In the genomic region with DNA sequence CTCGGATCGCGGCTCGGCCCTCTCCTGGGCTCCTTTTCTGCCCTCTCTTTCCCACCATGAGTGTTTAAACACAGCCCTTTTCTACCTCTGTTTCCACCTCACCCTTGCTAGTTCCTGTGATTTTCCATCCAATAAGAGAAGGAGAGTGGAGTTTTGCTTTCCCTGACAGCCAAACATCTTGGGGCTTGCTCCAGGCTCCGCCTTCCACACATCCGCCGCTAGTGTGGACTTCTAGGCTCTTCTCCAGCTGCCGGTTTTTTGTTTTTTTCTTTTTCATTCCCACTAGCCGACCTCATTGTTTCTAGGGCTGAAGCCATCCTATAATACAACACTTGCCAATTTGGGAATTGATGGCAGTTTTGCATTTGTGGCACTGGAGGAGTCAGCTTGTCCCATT, we compare ENCODE assay signal across 8 mouse cellular contexts. TPM values are rescaled to one million over a fixed set of nuclear protein-coding genes. Genes with fewer than 3 reads are reported as not detected.
DNase-seq lines count a peak whose midpoint lies in the region; ATAC-seq and TF ChIP-seq lines count a peak whose summit lies in the region.

No protein-coding gene starts in this region.

- TF ChIP-seq CTCF in heart, postnatal 0 days (IDR thresholded peaks at IDR 0.05; ENCODE audit: low read depth), result no peak
- peak; percentile 18; the same call in 1 of the 2 replicates for TF ChIP-seq CTCF in stomach, postnatal 0 days (IDR thresholded peaks at IDR 0.05; ENCODE audit: low read depth)

- peak overlapping the region; percentile 59 for H3K4me2 ChIP-seq in forebrain, embryonic 13.5 days
- H3K4me2 ChIP-seq in heart, postnatal 0 days (ENCODE audit: low read depth, low read length), result peak overlapping the region; percentile 56
- peak overlapping the region; percentile 75 for H3K4me2 ChIP-seq in liver, embryonic 15.5 days
- peak overlapping the region; percentile 55 for H3K4me2 ChIP-seq in neural tube, embryonic 11.5 days (ENCODE audit: low read depth)
- H3K4me2 ChIP-seq in stomach, postnatal 0 days (replicated peaks; ENCODE audit: low read depth), result peak overlapping the region; percentile 45

- H3K4me1 ChIP-seq in forebrain, embryonic 13.5 days, result peaks cover 44% of the 10 kb centered on the region
- H3K4me1 ChIP-seq in heart, postnatal 0 days (ENCODE audit: control insufficient read depth, insufficient read depth), result peaks cover 36% of the 10 kb centered on the region
- peaks cover 46% of the 10 kb centered on the region for H3K4me1 ChIP-seq in liver, embryonic 15.5 days (replicated peaks)
- H3K4me1 ChIP-seq in neural tube, embryonic 11.5 days (ENCODE audit: control insufficient read depth, insufficient read depth, low read length), result peaks cover 27% of the 10 kb centered on the region
- H3K4me1 ChIP-seq in stomach, postnatal 0 days (replicated peaks; ENCODE audit: control insufficient read depth, insufficient read depth), result peaks cover 5% of the 10 kb centered on the region

- peak overlapping the region; percentile 94 for H3K27ac ChIP-seq in forebrain, embryonic 13.5 days
- peak overlapping the region; percentile 98 for H3K27ac ChIP-seq in heart, postnatal 0 days (ENCODE audit: low read depth)
- peak overlapping the region; percentile 97 for H3K27ac ChIP-seq in liver, embryonic 15.5 days (replicated peaks)
- H3K27ac ChIP-seq in neural tube, embryonic 11.5 days (ENCODE audit: low read depth, low read length), result peak overlapping the region; percentile 90
- peak overlapping the region; percentile 88 for H3K27ac ChIP-seq in stomach, postnatal 0 days (replicated peaks)

- no peaks in the 10 kb centered on the region for H3K36me3 ChIP-seq in forebrain, embryonic 13.5 days (ENCODE audit: poor library complexity, severe bottlenecking)
- H3K36me3 ChIP-seq in heart, postnatal 0 days (replicated peaks; ENCODE audit: control insufficient read depth, insufficient read depth, low read length), result no peaks in the 10 kb centered on the region
- H3K36me3 ChIP-seq in liver, embryonic 15.5 days (replicated peaks), result peaks cover 8% of the 10 kb centered on the region
- no peaks in the 10 kb centered on the region for H3K36me3 ChIP-seq in neural tube, embryonic 11.5 days (ENCODE audit: control insufficient read depth, insufficient read depth, low read length)
- H3K36me3 ChIP-seq in stomach, postnatal 0 days (ENCODE audit: control insufficient read depth, insufficient read depth, low read length), result no peaks in the 10 kb centered on the region

- WGBS in forebrain, embryonic 13.5 days, result 1% methylated on average over 9 of the region's 9 CpGs
- under 1% methylated on average over 9 of the region's 9 CpGs for WGBS in heart, postnatal 0 days
- WGBS in liver, embryonic 15.5 days (ENCODE audit: insufficient replicate concordance), result 0% methylated on average over 9 of the region's 9 CpGs
- 6% methylated on average over 9 of the region's 9 CpGs for WGBS in neural tube, embryonic 11.5 days
- 1% methylated on average over 9 of the region's 9 CpGs for WGBS in stomach, postnatal 0 days

- H3K4me3 ChIP-seq in forebrain, embryonic 13.5 days, result peak overlapping the region; percentile 31
- H3K4me3 ChIP-seq in heart, postnatal 0 days (ENCODE audit: low read depth, low read length), result peak overlapping the region; percentile 32
- peak overlapping the region; percentile 51 for H3K4me3 ChIP-seq in liver, embryonic 15.5 days (replicated peaks)
- H3K4me3 ChIP-seq in neural tube, embryonic 11.5 days (ENCODE audit: low read depth, low read length), result peak overlapping the region; percentile 23
- peak overlapping the region; percentile 8 for H3K4me3 ChIP-seq in stomach, postnatal 0 days (ENCODE audit: low read depth, low read length)

- peak overlapping the region; percentile 53 for H3K9ac ChIP-seq in forebrain, embryonic 13.5 days
- peak overlapping the region; percentile 53 for H3K9ac ChIP-seq in heart, postnatal 0 days (replicated peaks; ENCODE audit: low read depth, low read length)
- H3K9ac ChIP-seq in liver, embryonic 15.5 days, result peak overlapping the region; percentile 54
- H3K9ac ChIP-seq in neural tube, embryonic 11.5 days (ENCODE audit: low read length), result peak overlapping the region; percentile 61
- H3K9ac ChIP-seq in stomach, postnatal 0 days (ENCODE audit: low read length), result peak overlapping the region; percentile 52; the same call in 1 of the 2 replicates

- H3K27me3 ChIP-seq in forebrain, embryonic 13.5 days, result no peaks in the 10 kb centered on the region
- no peaks in the 10 kb centered on the region for H3K27me3 ChIP-seq in heart, postnatal 0 days (ENCODE audit: control insufficient read depth, insufficient read depth, low read length)
- no peaks in the 10 kb centered on the region for H3K27me3 ChIP-seq in liver, embryonic 15.5 days
- no peaks in the 10 kb centered on the region for H3K27me3 ChIP-seq in neural tube, embryonic 11.5 days (ENCODE audit: control insufficient read depth, insufficient read depth, low read length)
- no peaks in the 10 kb centered on the region for H3K27me3 ChIP-seq in stomach, postnatal 0 days (ENCODE audit: control insufficient read depth, insufficient read depth, low read length)

- TF ChIP-seq EP300 in heart, postnatal 0 days (IDR thresholded peaks at IDR 0.05; ENCODE audit: low read depth), result no peak; the same call in 1 of the 2 replicates
- TF ChIP-seq EP300 in stomach, postnatal 0 days (optimal IDR thresholded peaks at IDR 0.05), result no peak

- ATAC-seq in cerebellum, adult (ENCODE audit: insufficient number of reproducible peaks, low FRiP score, low TSS enrichment), result peak; percentile 33
- ATAC-seq in forebrain, embryonic 13.5 days, result peak; percentile 57
- peak; percentile 57 for ATAC-seq in heart, postnatal 0 days (ENCODE audit: insufficient read depth, low read depth)
- ATAC-seq in liver, embryonic 15.5 days (ENCODE audit: insufficient read depth), result peak; percentile 44
- 0 out of 2 replicates have a peak, but pooled peaks have one; percentile 18 for ATAC-seq in neural tube, embryonic 11.5 days (ENCODE audit: insufficient read depth, low FRiP score, low TSS enrichment)
- ATAC-seq in stomach, postnatal 0 days (ENCODE audit: low FRiP score, low TSS enrichment), result peak; percentile 17; the same call in 1 of the 2 replicates

- H3K9me3 ChIP-seq in forebrain, embryonic 13.5 days (replicated peaks), result no peaks in the 10 kb centered on the region
- no peaks in the 10 kb centered on the region for H3K9me3 ChIP-seq in heart, postnatal 0 days (replicated peaks; ENCODE audit: control insufficient read depth, low read length)
- H3K9me3 ChIP-seq in liver, embryonic 15.5 days (replicated peaks), result no peaks in the 10 kb centered on the region
- H3K9me3 ChIP-seq in neural tube, embryonic 11.5 days (ENCODE audit: control insufficient read depth, low read length), result no peaks in the 10 kb centered on the region
- no peaks in the 10 kb centered on the region for H3K9me3 ChIP-seq in stomach, postnatal 0 days (ENCODE audit: control insufficient read depth, low read length)

- DNase-seq in ES-CJ7 (ENCODE audit: low read depth, low spot score), result peak; percentile 81
- peak; percentile 95 for DNase-seq in heart, postnatal 0 days (ENCODE audit: low spot score)
- peak; percentile 81 to 89 for DNase-seq in kidney, postnatal 36 days
- DNase-seq in neural tube, embryonic 11.5 days (ENCODE audit: low spot score), result peak; percentile 68
- peak; percentile 70 for DNase-seq in stomach, postnatal 0 days (ENCODE audit: low spot score)

RNA-seq across cellular contexts. Expression of a gene that starts 2.8 kb away (rescaled TPM):
- 32.7 and 33.8 TPM in 2 replicates for polyA plus RNA-seq in forebrain, embryonic 13.5 days (2015; fragmentation: Nextera tagmentation; extraction: Ambion mirVana)
- total RNA-seq in heart, postnatal 0 days (2014; rRNA removed; ENCODE audit: low replicate concordance), result 9.8 and 16.9 TPM in 2 replicates
- polyA plus RNA-seq in heart, postnatal 0 days (2015; fragmentation: Nextera tagmentation; extraction: Ambion mirVana), result 14.4 and 15.8 TPM in 2 replicates
- polyA plus RNA-seq in liver, embryonic 15.5 days (2015; fragmentation: Nextera tagmentation; extraction: Ambion mirVana), result 21.8 and 22.4 TPM in 2 replicates
- 34.7 and 37.8 TPM in 2 replicates for polyA plus RNA-seq in neural tube, embryonic 11.5 days (2014; fragmentation: Nextera tagmentation; extraction: Ambion mirVana)
- polyA plus RNA-seq in stomach, postnatal 0 days (2015; fragmentation: Nextera tagmentation; extraction: Ambion mirVana), result 18.8 and 20.0 TPM in 2 replicates

RNA-seq across cellular contexts. Expression of a gene that starts 34.4 kb away (rescaled TPM):
- 4,035 and 4,414 TPM in 2 replicates for polyA plus RNA-seq in forebrain, embryonic 13.5 days (2015; fragmentation: Nextera tagmentation; extraction: Ambion mirVana)
- 1,123 and 1,337 TPM in 2 replicates for total RNA-seq in heart, postnatal 0 days (2014; rRNA removed; ENCODE audit: low replicate concordance)
- 1,661 and 1,734 TPM in 2 replicates for polyA plus RNA-seq in heart, postnatal 0 days (2015; fragmentation: Nextera tagmentation; extraction: Ambion mirVana)
- polyA plus RNA-seq in liver, embryonic 15.5 days (2015; fragmentation: Nextera tagmentation; extraction: Ambion mirVana), result 2,115 and 2,296 TPM in 2 replicates
- 3,301 and 3,463 TPM in 2 replicates for polyA plus RNA-seq in neural tube, embryonic 11.5 days (2014; fragmentation: Nextera tagmentation; extraction: Ambion mirVana)
- 1,633 and 1,693 TPM in 2 replicates for polyA plus RNA-seq in stomach, postnatal 0 days (2015; fragmentation: Nextera tagmentation; extraction: Ambion mirVana)

RNA-seq across cellular contexts. Expression of a gene that starts 44.8 kb away (rescaled TPM):
- polyA plus RNA-seq in forebrain, embryonic 13.5 days (2015; fragmentation: Nextera tagmentation; extraction: Ambion mirVana), result 0.41 and 0.94 TPM in 2 replicates
- not detected in 2 replicates for total RNA-seq in heart, postnatal 0 days (2014; rRNA removed; ENCODE audit: low replicate concordance)
- polyA plus RNA-seq in heart, postnatal 0 days (2015; fragmentation: Nextera tagmentation; extraction: Ambion mirVana), result 0.05 and 0.07 TPM in 2 replicates
- not detected in 2 replicates for polyA plus RNA-seq in liver, embryonic 15.5 days (2015; fragmentation: Nextera tagmentation; extraction: Ambion mirVana)
- polyA plus RNA-seq in neural tube, embryonic 11.5 days (2014; fragmentation: Nextera tagmentation; extraction: Ambion mirVana), result not detected in 2 replicates
- polyA plus RNA-seq in stomach, postnatal 0 days (2015; fragmentation: Nextera tagmentation; extraction: Ambion mirVana), result 0.13 and 0.15 TPM in 2 replicates

RNA-seq across cellular contexts. Expression of a gene that starts 56.0 kb away (rescaled TPM):
- polyA plus RNA-seq in forebrain, embryonic 13.5 days (2015; fragmentation: Nextera tagmentation; extraction: Ambion mirVana), result 90.6 and 101 TPM in 2 replicates
- 33.0 and 36.4 TPM in 2 replicates for total RNA-seq in heart, postnatal 0 days (2014; rRNA removed; ENCODE audit: low replicate concordance)
- polyA plus RNA-seq in heart, postnatal 0 days (2015; fragmentation: Nextera tagmentation; extraction: Ambion mirVana), result 34.1 and 35.5 TPM in 2 replicates
- 93.6 and 108 TPM in 2 replicates for polyA plus RNA-seq in liver, embryonic 15.5 days (2015; fragmentation: Nextera tagmentation; extraction: Ambion mirVana)
- polyA plus RNA-seq in neural tube, embryonic 11.5 days (2014; fragmentation: Nextera tagmentation; extraction: Ambion mirVana), result 94.7 and 113 TPM in 2 replicates
- polyA plus RNA-seq in stomach, postnatal 0 days (2015; fragmentation: Nextera tagmentation; extraction: Ambion mirVana), result 62.6 and 63.7 TPM in 2 replicates

Comparison
In these comparisons a context has a peak if more than half of its experiments do, and no peak if none do; other contexts are left out.
1. Peak in every context shown above with its lines: DNase-seq, ATAC-seq, H3K4me3 ChIP-seq and H3K27ac ChIP-seq.